Mouse (Mus musculus): ENCODE measurements around the gene Os9. TPM values are rescaled to one million over a fixed set of nuclear protein-coding genes. Genes with fewer than 3 reads are reported as not detected.

Os9 gene
- total and polyA plus RNA-seq, 3 experiments, result 55.4 to 126 (median 99.7) TPM

GRCm38 (mm10) chr10:127071203-127071602 lies 49.7 kb downstream of the Os9 start:
- peaks cover 51% of the 10 kb centered on the region for H3K4me1 ChIP-seq (ENCODE audit: insufficient read depth, low read depth, low read length)
- ATAC-seq (ENCODE audit: extremely low read depth, insufficient number of reproducible peaks, low FRiP score, poor library complexity, severe bottlenecking) (no peak), DNase-seq (ENCODE audit: low spot score) (no peak)
- peak overlapping the region; percentile 72; the same call in 1 of the 2 replicates for H3K4me3 ChIP-seq (ENCODE audit: low read depth, low read length)
- H3K9me3 ChIP-seq (replicated peaks), result no peaks in the 10 kb centered on the region
- H3K36me3 ChIP-seq (replicated peaks), result peaks cover 34% of the 10 kb centered on the region
- peaks cover 14% of the 10 kb centered on the region for H3K27me3 ChIP-seq (ENCODE audit: insufficient read depth, low read length)
- no peak for TF ChIP-seq CTCF (IDR thresholded peaks at IDR 0.05; ENCODE audit: low read depth, low read length)
- no peak for TF ChIP-seq TAL1 (conservative IDR thresholded peaks at IDR 0.05; ENCODE audit: low read depth, low read length)
- no peak for TF ChIP-seq GATA1 (IDR thresholded peaks at IDR 0.05; ENCODE audit: borderline replicate concordance, low read length)
- TF ChIP-seq POLR2AphosphoS5 (IDR thresholded peaks at IDR 0.05; ENCODE audit: insufficient replicate concordance, low read depth, low read length), result no peak
- no peak for TF ChIP-seq GATA2 (IDR thresholded peaks at IDR 0.05; ENCODE audit: borderline replicate concordance, low read depth, low read length)

GRCm38 (mm10) chr10:127070190-127071121 lies 50.5 kb downstream of the Os9 start, which contains the start of gene Tspan31:
Gene Tspan31, minus strand, starts transcription at chr10:127070264.
- Histone ChIP-seq H3K4me1 (ENCODE audit: insufficient read depth, low read depth, low read length) (peaks cover 53% of the 10 kb centered on the region), H3K9me3 (replicated peaks) (no peaks in the 10 kb centered on the region), H3K36me3 (replicated peaks) (peaks cover 42% of the 10 kb centered on the region), H3K27me3 (ENCODE audit: insufficient read depth, low read length) (peaks cover 7% of the 10 kb centered on the region), H3K4me3 (ENCODE audit: low read depth, low read length) (peak within 1 kb of the TSS; percentile 72)
- peak; percentile 94 for ATAC-seq (ENCODE audit: extremely low read depth, insufficient number of reproducible peaks, low FRiP score, poor library complexity, severe bottlenecking)
- DNase-seq (ENCODE audit: low spot score), result peak; percentile 87
- TF ChIP-seq GATA1 (IDR thresholded peaks at IDR 0.05; ENCODE audit: borderline replicate concordance, low read length), result no peak
- TF ChIP-seq GATA2 (IDR thresholded peaks at IDR 0.05; ENCODE audit: borderline replicate concordance, low read depth, low read length), result no peak

- TF ChIP-seq POLR2AphosphoS5 (IDR thresholded peaks at IDR 0.05; ENCODE audit: insufficient replicate concordance, low read depth, low read length) (peak; percentile 76; the same call in 1 of the 2 replicates), TAL1 (conservative IDR thresholded peaks at IDR 0.05; ENCODE audit: low read depth, low read length) (no peak)
- Histone ChIP-seq H3K27me3 (ENCODE audit: insufficient read depth, low read length) (no peaks in the 10 kb centered on the region), H3K4me3 (ENCODE audit: low read depth, low read length) (peak overlapping the region; percentile 72), H3K4me1 (ENCODE audit: insufficient read depth, low read depth, low read length) (peaks cover 57% of the 10 kb centered on the region), H3K9me3 (replicated peaks) (no peaks in the 10 kb centered on the region), H3K36me3 (replicated peaks) (peaks cover 51% of the 10 kb centered on the region)
- no peak for DNase-seq (ENCODE audit: low spot score)
- peak; percentile 3; the same call in 1 of the 2 replicates for ATAC-seq (ENCODE audit: extremely low read depth, insufficient number of reproducible peaks, low FRiP score, poor library complexity, severe bottlenecking)
Measured at GRCm38 (mm10) chr10:127069281-127070189, 51.4 kb downstream of the Os9 start.

GRCm38 (mm10) chr10:127068360-127069038 lies 52.4 kb downstream of the Os9 start:
- Histone ChIP-seq H3K9me3 (replicated peaks) (0 out of 2 replicates have a peak, but pooled peaks cover 2% of the 10 kb centered on the region), H3K4me1 (ENCODE audit: insufficient read depth, low read depth, low read length) (peaks cover 59% of the 10 kb centered on the region), H3K4me3 (ENCODE audit: low read depth, low read length) (peak overlapping the region; percentile 72; the same call in 1 of the 2 replicates), H3K36me3 (replicated peaks) (peaks cover 54% of the 10 kb centered on the region), H3K27me3 (ENCODE audit: insufficient read depth, low read length) (no peaks in the 10 kb centered on the region)
- ATAC-seq (ENCODE audit: extremely low read depth, insufficient number of reproducible peaks, low FRiP score, poor library complexity, severe bottlenecking) (no peak), DNase-seq (ENCODE audit: low spot score) (no peak)
- TF ChIP-seq GATA1 (IDR thresholded peaks at IDR 0.05; ENCODE audit: borderline replicate concordance, low read length) (no peak), TAL1 (conservative IDR thresholded peaks at IDR 0.05; ENCODE audit: low read depth, low read length) (no peak), GATA2 (IDR thresholded peaks at IDR 0.05; ENCODE audit: borderline replicate concordance, low read depth, low read length) (no peak)

- H3K9me3 ChIP-seq (replicated peaks), result 0 out of 2 replicates have a peak, but pooled peaks cover 2% of the 10 kb centered on the region
- peaks cover 69% of the 10 kb centered on the region for H3K4me1 ChIP-seq (ENCODE audit: insufficient read depth, low read depth, low read length)
- peak overlapping the region; percentile 2; the same call in 1 of the 2 replicates for H3K4me3 ChIP-seq (ENCODE audit: low read depth, low read length)
Measured at GRCm38 (mm10) chr10:127066519-127067018, 54.4 kb downstream of the Os9 start.

More at GRCm38 (mm10) chr10:127066519-127067018, 54.4 kb downstream of the Os9 start:
- no peak for DNase-seq (ENCODE audit: low spot score)
- Histone ChIP-seq H3K36me3 (replicated peaks) (peaks cover 54% of the 10 kb centered on the region), H3K27me3 (ENCODE audit: insufficient read depth, low read length) (peaks cover 4% of the 10 kb centered on the region; the same call in 1 of the 2 replicates)
- ATAC-seq (ENCODE audit: extremely low read depth, insufficient number of reproducible peaks, low FRiP score, poor library complexity, severe bottlenecking), result no peak
- TF ChIP-seq POLR2AphosphoS5 (IDR thresholded peaks at IDR 0.05; ENCODE audit: insufficient replicate concordance, low read depth, low read length), result no peak
- TF ChIP-seq TAL1 (conservative IDR thresholded peaks at IDR 0.05; ENCODE audit: low read depth, low read length), result no peak
- TF ChIP-seq GATA1 (IDR thresholded peaks at IDR 0.05; ENCODE audit: borderline replicate concordance, low read length), result no peak
